Mouse (Mus musculus) limb, embryonic 11.5 days (tissue): ENCODE measurements around the gene Gk2. TPM values are rescaled to one million over a fixed set of nuclear protein-coding genes. Genes with fewer than 3 reads are reported as not detected.

Source experiments
- ATAC-seq: fragments of 200-750 bp; cut with Nextera tagmentation; 2 replicates; pipeline ENCODE4 v1.8.0; 2017; ENCODE audit warnings: low read depth; ENCODE audit not compliant: insufficient number of reproducible peaks, low FRiP score, low TSS enrichment
- DNase-seq: peaks from one replicate; pipeline ENCODE4 v3.0.0-alpha.2; 2015; ENCODE audit warnings: low spot score
- H3K27ac ChIP-seq: fragments of 300-500 bp; sonication (generic); replicated peaks from 2 replicates; pipeline ENCODE4 v1.5.1; 2014; ENCODE audit warnings: low read depth, mild to moderate bottlenecking, low read length
- H3K27me3 ChIP-seq: fragments of 300-500 bp; sonication (generic); 2 replicates; pipeline ENCODE4 v1.6.1; 2014; ENCODE audit warnings: mild to moderate bottlenecking, low read length, mixed read lengths; ENCODE audit not compliant: control insufficient read depth, insufficient read depth
- H3K36me3 ChIP-seq: fragments of 300-500 bp; sonication (generic); 2 replicates; pipeline ENCODE4 v1.6.1; 2014; ENCODE audit warnings: mild to moderate bottlenecking, low read length, moderate library complexity, mixed read lengths; ENCODE audit not compliant: control insufficient read depth, insufficient read depth
- H3K4me1 ChIP-seq: fragments of 300-500 bp; sonication (generic); 2 replicates; pipeline ENCODE4 v1.6.1; 2014; ENCODE audit warnings: low read length, mixed read lengths; ENCODE audit not compliant: control insufficient read depth, insufficient read depth
- H3K4me2 ChIP-seq: fragments of 300-500 bp; sonication (generic); 2 replicates; pipeline ENCODE4 v1.6.1; 2014; ENCODE audit warnings: low read depth, mild to moderate bottlenecking, moderate library complexity; ENCODE audit not compliant: severe bottlenecking
- H3K4me3 ChIP-seq: fragments of 300-500 bp; sonication (generic); 2 replicates; pipeline ENCODE4 v1.5.1; 2014; ENCODE audit warnings: low read depth, low read length
- H3K9ac ChIP-seq: fragments of 300-500 bp; sonication (generic); 2 replicates; pipeline ENCODE4 v1.6.1; 2014; ENCODE audit warnings: mild to moderate bottlenecking, low read length
- H3K9me3 ChIP-seq: fragments of 300-500 bp; sonication (generic); 2 replicates; pipeline ENCODE4 v1.6.1; 2016; ENCODE audit warnings: low read length; ENCODE audit not compliant: control insufficient read depth
- WGBS: fragments of 180-500 bp; shearing (Covaris S2); extraction: QIAGEN DNeasy Blood & Tissue Kit; methylation state at CpG from one replicate; pipeline ENCODE4 v1.1.7; 2014; 5-methylcytosine and 5-hydroxymethylcytosine counted together
- polyA plus RNA-seq: library from polyadenylated mRNA; unstranded; fragments of >200 nt; fragmentation: Nextera tagmentation; extraction: Ambion mirVana; gene quantifications from 2 replicates; pipeline ENCODE4 v1.2.1, GENCODE M21; 2014

Gene Gk2
- polyA plus RNA-seq, 1 experiment from 2014 or later: not detected

- H3K9ac ChIP-seq: no peak overlapping the region
- no peak overlapping the region for H3K27ac ChIP-seq
- no peaks in the 10 kb centered on the region for H3K27me3 ChIP-seq
- DNase-seq (no peak), ATAC-seq (no peak)
- H3K36me3 ChIP-seq: no peaks in the 10 kb centered on the region
- no peak overlapping the region for H3K4me2 ChIP-seq
- no peak overlapping the region for H3K4me3 ChIP-seq
- no peaks in the 10 kb centered on the region for H3K4me1 ChIP-seq
- 94% methylated on average over 3 of the region's 3 CpGs for WGBS
- H3K9me3 ChIP-seq: no peaks in the 10 kb centered on the region
These were observed 43.1 kb downstream of the Gk2 start for GRCm38 (mm10) chr5:97413716-97414115.

DNA sequence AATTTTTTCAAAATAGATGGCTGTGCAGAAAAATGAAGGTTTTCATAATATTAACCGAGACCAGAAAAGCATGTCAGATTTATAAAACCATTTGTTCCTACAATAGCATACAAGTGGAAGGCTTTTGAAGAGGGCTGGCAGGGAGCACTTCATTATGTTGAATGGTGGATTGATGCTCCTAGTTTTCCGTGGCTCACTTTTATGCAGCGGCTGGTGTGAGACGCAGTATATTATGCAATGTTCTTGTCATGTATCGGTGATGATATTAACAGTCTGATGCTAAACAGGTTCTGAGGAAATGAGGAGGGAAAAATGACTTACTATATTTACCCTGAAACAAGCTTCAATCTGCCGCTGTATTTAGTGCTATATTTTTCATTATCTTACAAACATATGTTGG is 46.6 kb downstream of the Gk2 start:
- WGBS: 90% methylated on average over 6 of the region's 6 CpGs
- DNase-seq (no peak), ATAC-seq (no peak)
- no peaks in the 10 kb centered on the region for H3K36me3 ChIP-seq
- no peak overlapping the region for H3K9ac ChIP-seq
- no peaks in the 10 kb centered on the region for H3K4me1 ChIP-seq
- no peaks in the 10 kb centered on the region for H3K9me3 ChIP-seq
- H3K4me2 ChIP-seq: no peak overlapping the region
- no peak overlapping the region for H3K27ac ChIP-seq
- no peak overlapping the region for H3K4me3 ChIP-seq
- H3K27me3 ChIP-seq: no peaks in the 10 kb centered on the region

DNA sequence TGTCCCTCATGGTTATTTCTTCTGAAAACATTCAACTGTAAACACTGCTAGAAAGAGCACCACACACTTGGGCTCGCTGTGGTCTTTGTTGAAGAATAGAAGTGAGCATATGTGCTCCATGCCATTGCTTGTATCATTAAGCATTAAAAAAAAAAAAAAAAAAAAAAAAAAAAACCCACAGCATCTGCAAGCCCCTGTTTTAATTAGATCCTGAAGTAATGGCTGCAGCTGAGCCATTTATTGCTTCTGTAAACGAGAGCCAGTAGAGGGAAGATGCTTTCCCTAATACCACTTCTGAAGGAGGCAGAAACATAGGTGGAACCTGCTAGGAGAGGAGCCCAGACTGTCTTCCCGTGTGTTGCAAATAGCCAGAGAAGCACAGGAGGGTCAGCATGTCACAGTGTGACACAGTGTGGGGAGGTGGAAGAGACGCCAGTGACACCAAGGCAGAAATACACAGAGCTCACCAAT is 47.6 kb downstream of the Gk2 start:
- H3K4me2 ChIP-seq: no peak overlapping the region
- no peaks in the 10 kb centered on the region for H3K27me3 ChIP-seq
- DNase-seq (no peak), ATAC-seq (no peak)
- no peak overlapping the region for H3K27ac ChIP-seq
- no peaks in the 10 kb centered on the region for H3K9me3 ChIP-seq
- 44% methylated on average over 4 of the region's 4 CpGs for WGBS
- no peaks in the 10 kb centered on the region for H3K4me1 ChIP-seq
- H3K9ac ChIP-seq: no peak overlapping the region
- H3K36me3 ChIP-seq: no peaks in the 10 kb centered on the region
- no peak overlapping the region for H3K4me3 ChIP-seq

Other genes with a start within 250 kb of the Gk2 start
- gene Naa11, start 64.6 kb downstream of the Gk2 start, polyA plus RNA-seq: not detected in 2 replicates